Mouse (Mus musculus) CH12.LX (cell line): ENCODE measurements around the gene Tomm20. TPM values are rescaled to one million over a fixed set of nuclear protein-coding genes. Genes with fewer than 3 reads are reported as not detected.

ENCODE experiments used
- BHLHE40 ChIP-seq: IDR thresholded peaks from 2 replicates; pipeline ENCODE4 v1.6.1; 2011; ENCODE audit warnings: mild to moderate bottlenecking, low read depth, low read length, improper control_type of control experiment
- HCFC1 ChIP-seq: IDR thresholded peaks from 2 replicates; pipeline ENCODE4 v1.6.1; 2012; ENCODE audit warnings: low read depth, mild to moderate bottlenecking, inconsistent platforms, low read length, improper control_type of control experiment
- MAFK ChIP-seq: IDR thresholded peaks from 2 replicates; pipeline ENCODE4 v1.6.1; 2011; ENCODE audit warnings: low read length, improper control_type of control experiment; ENCODE audit not compliant: insufficient replicate concordance
- ZC3H11A ChIP-seq: IDR thresholded peaks from 2 replicates; pipeline ENCODE4 v1.6.1; 2012; ENCODE audit warnings: low read depth, mild to moderate bottlenecking, inconsistent platforms, low read length, improper control_type of control experiment
- ZKSCAN1 ChIP-seq: IDR thresholded peaks from 2 replicates; pipeline ENCODE4 v1.6.1; 2012; ENCODE audit warnings: low read depth, inconsistent platforms, low read length, improper control_type of control experiment, borderline replicate concordance
- polyA plus RNA-seq: library from polyadenylated mRNA; unstranded; fragments of >175 nt; gene quantifications from 2 replicates; pipeline ENCODE4 v1.2.1, GENCODE M21; 2012; ENCODE audit warnings: low read depth; ENCODE audit not compliant: insufficient read length
- total RNA-seq, 2 experiments: library from RNA; depleted of rRNA; stranded (reverse); fragments of 300-350 nt in 1 of 2; fragments of >200 nt in 1 of 2; gene quantifications; 2 replicates each; pipeline ENCODE4 v1.2.3; 2012 to 2014

The Tomm20 gene
- total and polyA plus RNA-seq, 3 experiments: 130 to 513 (median 394) TPM

DNA sequence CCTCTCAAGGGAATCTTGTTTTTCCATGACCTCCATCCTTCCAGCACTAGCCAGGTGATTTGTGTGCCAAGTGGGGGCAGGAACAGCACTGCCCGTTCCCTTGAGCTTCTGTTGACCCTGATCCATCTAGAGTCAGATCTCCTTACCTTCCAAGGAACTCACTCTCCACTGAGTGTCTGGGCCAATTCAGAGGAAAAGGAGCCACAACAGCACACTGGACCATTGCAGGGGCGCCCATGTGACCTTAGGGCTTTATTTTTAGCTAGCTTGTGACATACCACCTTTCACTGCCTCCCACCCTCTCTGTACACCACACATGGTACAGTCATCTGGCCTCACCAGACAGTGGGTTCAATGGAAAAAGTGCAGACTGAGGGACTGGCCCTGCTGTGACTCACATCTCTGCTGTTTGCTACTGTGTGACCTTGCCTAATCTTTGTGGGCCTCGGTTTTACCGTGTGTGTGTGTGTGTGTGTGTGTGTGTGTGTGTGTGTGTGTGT lies 64.0 kb downstream of the Tomm20 start (continued):
- TF ChIP-seq ZC3H11A: no peak
- TF ChIP-seq MAFK: no peak
- TF ChIP-seq BHLHE40: peak; percentile 97
- no peak for TF ChIP-seq ZKSCAN1
- TF ChIP-seq HCFC1: no peak; the same call in 1 of the 2 replicates
- TF ChIP-seq, all 38 proteins: peak for 18

Other genes with a start within 250 kb of the Tomm20 start
- 24.8 and 29.8 TPM in 2 replicates for gene Rbm34, start 25.2 kb upstream of the Tomm20 start, total RNA-seq (2012; rRNA removed)
- 42.7 and 47.2 TPM in 2 replicates for gene Rbm34, start 25.2 kb upstream of the Tomm20 start, total RNA-seq (2014; rRNA removed)
- 42.3 and 52.4 TPM in 2 replicates for gene Rbm34, start 25.2 kb upstream of the Tomm20 start, polyA plus RNA-seq
- gene Pard3, start 118.0 kb upstream of the Tomm20 start, total RNA-seq (2012; rRNA removed): 0.08 and 0.51 TPM in 2 replicates
- 0.92 and 0.94 TPM in 2 replicates for gene Pard3, start 118.0 kb upstream of the Tomm20 start, total RNA-seq (2014; rRNA removed)
- 1.3 and 1.5 TPM in 2 replicates for gene Pard3, start 118.0 kb upstream of the Tomm20 start, polyA plus RNA-seq